Mouse (Mus musculus): ENCODE results near the gene H2-Aa. TPM values are rescaled to one million over a fixed set of nuclear protein-coding genes. Genes with fewer than 3 reads are reported as not detected.
A peak's percentile ranks its signal among the peaks of the same experiment; 100 is the strongest.

Gene H2-Aa
- polyA plus RNA-seq, 1 experiment from 2014 or later, result 1.4 TPM

GRCm38 (mm10) chr17:34240366-34240765 lies 47.3 kb downstream of the H2-Aa start:
- H3K4me2 ChIP-seq, result no peak overlapping the region
- H3K4me1 ChIP-seq, result no peaks in the 10 kb centered on the region
- H3K27ac ChIP-seq (replicated peaks), result no peak overlapping the region
- H3K9me3 ChIP-seq, result no peaks in the 10 kb centered on the region
- 42% methylated on average over 3 of the region's 3 CpGs for WGBS
- no peak for ATAC-seq (ENCODE audit: extremely low read depth, insufficient number of reproducible peaks, low FRiP score, low TSS enrichment)
- no peaks in the 10 kb centered on the region for H3K36me3 ChIP-seq
- no peak overlapping the region for H3K9ac ChIP-seq
- H3K4me3 ChIP-seq, result no peak overlapping the region
- H3K27me3 ChIP-seq (replicated peaks), result no peaks in the 10 kb centered on the region

GRCm38 (mm10) chr17:34239601-34240041 lies 48.0 kb downstream of the H2-Aa start:
- 0 out of 2 replicates have a peak overlapping the region, but pooled peaks have one; percentile 5 for H3K4me2 ChIP-seq
- H3K9ac ChIP-seq, result no peak overlapping the region
- no peak overlapping the region for H3K27ac ChIP-seq (replicated peaks)

GRCm38 (mm10) chr17:34238706-34239105 lies 48.9 kb downstream of the H2-Aa start, which contains the start of gene H2-Ob:
Gene H2-Ob, plus strand, starts transcription at chr17:34238903.
- no peaks in the 10 kb centered on the region for H3K4me1 ChIP-seq
- H3K4me3 ChIP-seq, result no peak within 1 kb of the TSS
- H3K9me3 ChIP-seq, result no peaks in the 10 kb centered on the region
- H3K9ac ChIP-seq, result no peak within 1 kb of the TSS
- H3K36me3 ChIP-seq, result no peaks in the 10 kb centered on the region
- WGBS, result 57% methylated on average over 3 of the region's 3 CpGs
- H3K27ac ChIP-seq (replicated peaks), result no peak within 1 kb of the TSS
- ATAC-seq (ENCODE audit: extremely low read depth, insufficient number of reproducible peaks, low FRiP score, low TSS enrichment), result no peak
- no peaks in the 10 kb centered on the region for H3K27me3 ChIP-seq (replicated peaks)
- 0 out of 2 replicates have a peak within 1 kb of the TSS, but pooled peaks have one; percentile 5 for H3K4me2 ChIP-seq

More at GRCm38 (mm10) chr17:34239601-34240041, 48.0 kb downstream of the H2-Aa start:
- Histone ChIP-seq H3K36me3 (no peaks in the 10 kb centered on the region), H3K27me3 (replicated peaks) (no peaks in the 10 kb centered on the region), H3K4me3 (no peak overlapping the region), H3K4me1 (no peaks in the 10 kb centered on the region), H3K9me3 (no peaks in the 10 kb centered on the region)
- ATAC-seq (ENCODE audit: extremely low read depth, insufficient number of reproducible peaks, low FRiP score, low TSS enrichment), result no peak
- 53% methylated on average over 10 of the region's 10 CpGs for whole genome bisulfite sequencing

GRCm38 (mm10) chr17:34237741-34238140 lies 49.9 kb downstream of the H2-Aa start:
- Histone ChIP-seq H3K4me1 (no peaks in the 10 kb centered on the region), H3K9ac (no peak overlapping the region), H3K27ac (replicated peaks) (no peak overlapping the region), H3K36me3 (no peaks in the 10 kb centered on the region), H3K9me3 (no peaks in the 10 kb centered on the region), H3K4me2 (no peak overlapping the region), H3K4me3 (no peak overlapping the region), H3K27me3 (replicated peaks) (no peaks in the 10 kb centered on the region)
- ATAC-seq (ENCODE audit: extremely low read depth, insufficient number of reproducible peaks, low FRiP score, low TSS enrichment), result no peak
- 75% methylated on average over 3 of the region's 3 CpGs for WGBS

- ATAC-seq (ENCODE audit: extremely low read depth, insufficient number of reproducible peaks, low FRiP score, low TSS enrichment), result no peak
- no peak overlapping the region for H3K9ac ChIP-seq
- no peaks in the 10 kb centered on the region for H3K4me1 ChIP-seq
- H3K27me3 ChIP-seq (replicated peaks), result no peaks in the 10 kb centered on the region
- no peak overlapping the region for H3K4me2 ChIP-seq
- H3K4me3 ChIP-seq, result no peak overlapping the region
- no peaks in the 10 kb centered on the region for H3K36me3 ChIP-seq
- no peak overlapping the region for H3K27ac ChIP-seq (replicated peaks)
- no peaks in the 10 kb centered on the region for H3K9me3 ChIP-seq
- WGBS, result 67% methylated on average over 5 of the region's 5 CpGs
These were observed 50.9 kb downstream of the H2-Aa start for GRCm38 (mm10) chr17:34236691-34237090.

- Histone ChIP-seq H3K4me3 (no peak overlapping the region), H3K9me3 (no peaks in the 10 kb centered on the region), H3K27ac (replicated peaks) (no peak overlapping the region), H3K4me2 (no peak overlapping the region), H3K9ac (no peak overlapping the region), H3K27me3 (replicated peaks) (no peaks in the 10 kb centered on the region), H3K36me3 (no peaks in the 10 kb centered on the region), H3K4me1 (no peaks in the 10 kb centered on the region)
- 54% methylated on average over 9 of the region's 9 CpGs for WGBS
- ATAC-seq (ENCODE audit: extremely low read depth, insufficient number of reproducible peaks, low FRiP score, low TSS enrichment), result no peak
These were observed 52.7 kb downstream of the H2-Aa start for GRCm38 (mm10) chr17:34234926-34235325.

Other genes with a start within 250 kb of the H2-Aa start
- 0.34 and 0.64 TPM in 2 replicates for gene Col11a2, start 248.4 kb downstream of the H2-Aa start, polyA plus RNA-seq (2015; fragmentation: Nextera tagmentation; extraction: Ambion mirVana)
- 0.23 TPM in 2 replicates for gene H2-Oa, start 195.5 kb downstream of the H2-Aa start, polyA plus RNA-seq (2015; fragmentation: Nextera tagmentation; extraction: Ambion mirVana)
- 6.0 TPM in 2 replicates for gene H2-DMa, start 168.3 kb downstream of the H2-Aa start, polyA plus RNA-seq (2015; fragmentation: Nextera tagmentation; extraction: Ambion mirVana)
- 69.0 and 70.0 TPM in 2 replicates for gene Brd2, start 165.2 kb downstream of the H2-Aa start, polyA plus RNA-seq (2015; fragmentation: Nextera tagmentation; extraction: Ambion mirVana)
- gene H2-DMb2, start 144.5 kb downstream of the H2-Aa start, polyA plus RNA-seq (2015; fragmentation: Nextera tagmentation; extraction: Ambion mirVana), result 0.15 and 0.20 TPM in 2 replicates
- gene H2-DMb1, start 134.8 kb downstream of the H2-Aa start, polyA plus RNA-seq (2015; fragmentation: Nextera tagmentation; extraction: Ambion mirVana), result 0.24 and 0.27 TPM in 2 replicates
- gene Tap1, start 100.3 kb downstream of the H2-Aa start, polyA plus RNA-seq (2015; fragmentation: Nextera tagmentation; extraction: Ambion mirVana), result 1.4 and 1.6 TPM in 2 replicates
- 1.7 and 2.1 TPM in 2 replicates for gene Psmb9, start 100.1 kb downstream of the H2-Aa start, polyA plus RNA-seq (2015; fragmentation: Nextera tagmentation; extraction: Ambion mirVana)
- gene Psmb8, start 90.1 kb downstream of the H2-Aa start, polyA plus RNA-seq (2015; fragmentation: Nextera tagmentation; extraction: Ambion mirVana), result 3.2 and 4.3 TPM in 2 replicates
- gene Tap2, start 84.3 kb downstream of the H2-Aa start, polyA plus RNA-seq (2015; fragmentation: Nextera tagmentation; extraction: Ambion mirVana), result 1.8 and 2.1 TPM in 2 replicates
- not detected in 2 replicates for gene H2-Ob, start 48.9 kb downstream of the H2-Aa start, polyA plus RNA-seq (2015; fragmentation: Nextera tagmentation; extraction: Ambion mirVana)
- gene H2-Ab1, start 30.1 kb downstream of the H2-Aa start, polyA plus RNA-seq (2015; fragmentation: Nextera tagmentation; extraction: Ambion mirVana), result 13.0 TPM in 2 replicates
- 2.4 and 3.1 TPM in 2 replicates for gene H2-Eb1, start 18.0 kb upstream of the H2-Aa start, polyA plus RNA-seq (2015; fragmentation: Nextera tagmentation; extraction: Ambion mirVana)
- not detected in 2 replicates for gene H2-Eb2, start 37.8 kb upstream of the H2-Aa start, polyA plus RNA-seq (2015; fragmentation: Nextera tagmentation; extraction: Ambion mirVana)
- not detected in 2 replicates for gene Btnl2, start 67.0 kb upstream of the H2-Aa start, polyA plus RNA-seq (2015; fragmentation: Nextera tagmentation; extraction: Ambion mirVana)
- gene Btnl1, start 89.3 kb upstream of the H2-Aa start, polyA plus RNA-seq (2015; fragmentation: Nextera tagmentation; extraction: Ambion mirVana), result not detected in 2 replicates
- gene BC051142, start 111.0 kb upstream of the H2-Aa start, polyA plus RNA-seq (2015; fragmentation: Nextera tagmentation; extraction: Ambion mirVana), result 0.19 TPM in 1 of 2 replicates, not detected in the other
- not detected in 2 replicates for gene Btnl4, start 189.5 kb upstream of the H2-Aa start, polyA plus RNA-seq (2015; fragmentation: Nextera tagmentation; extraction: Ambion mirVana)
- gene Btnl6, start 229.5 kb upstream of the H2-Aa start, polyA plus RNA-seq (2015; fragmentation: Nextera tagmentation; extraction: Ambion mirVana), result not detected in 2 replicates

All from heart, embryonic 13.5 days (tissue).